Mouse (Mus musculus) heart, embryonic 11.5 days (tissue): ENCODE data around the gene Cyfip2. TPM values are rescaled to one million over a fixed set of nuclear protein-coding genes. Genes with fewer than 3 reads are reported as not detected.

Source experiments
- ATAC-seq: fragments of 200-750 bp; cut with Nextera tagmentation; replicated peaks from 2 replicates; pipeline ENCODE4 v1.8.0; 2017; ENCODE audit warnings: moderate library complexity; ENCODE audit not compliant: insufficient number of reproducible peaks, low FRiP score, low TSS enrichment
- H3K27ac ChIP-seq: fragments of 300-500 bp; sonication (generic); 2 replicates; pipeline ENCODE4 v1.5.1; 2014; ENCODE audit warnings: mild to moderate bottlenecking, low read depth, low read length
- H3K27me3 ChIP-seq: fragments of 300-500 bp; sonication (generic); 2 replicates; pipeline ENCODE4 v1.6.1; 2014; ENCODE audit warnings: mild to moderate bottlenecking, low read length, mixed read lengths; ENCODE audit not compliant: control insufficient read depth, insufficient read depth
- H3K36me3 ChIP-seq: fragments of 300-500 bp; sonication (generic); 2 replicates; pipeline ENCODE4 v1.6.1; 2014; ENCODE audit warnings: mild to moderate bottlenecking, low read length, moderate library complexity, mixed read lengths; ENCODE audit not compliant: control insufficient read depth, insufficient read depth
- H3K4me1 ChIP-seq: fragments of 300-500 bp; sonication (generic); 2 replicates; pipeline ENCODE4 v1.6.1; 2014; ENCODE audit warnings: low read length; ENCODE audit not compliant: control insufficient read depth, insufficient read depth
- H3K4me2 ChIP-seq: fragments of 300-500 bp; sonication (generic); 2 replicates; pipeline ENCODE4 v1.6.1; 2014; ENCODE audit warnings: mild to moderate bottlenecking, moderate library complexity
- H3K4me3 ChIP-seq: fragments of 300-500 bp; sonication (generic); 2 replicates; pipeline ENCODE4 v1.5.1; 2014; ENCODE audit warnings: low read depth, low read length
- H3K9ac ChIP-seq: fragments of 300-500 bp; sonication (generic); 2 replicates; pipeline ENCODE4 v1.6.1; 2014; ENCODE audit warnings: mild to moderate bottlenecking, low read depth, low read length, moderate library complexity
- H3K9me3 ChIP-seq: fragments of 300-500 bp; sonication (generic); replicated peaks from 2 replicates; pipeline ENCODE4 v1.6.1; 2016; ENCODE audit warnings: low read length; ENCODE audit not compliant: control insufficient read depth
- WGBS: fragments of 180-500 bp; shearing (Covaris S2); extraction: QIAGEN DNeasy Blood & Tissue Kit; methylation state at CpG from one replicate; pipeline ENCODE4 v1.1.7; 2014; ENCODE audit not compliant: insufficient replicate concordance; 5-methylcytosine and 5-hydroxymethylcytosine counted together
- polyA plus RNA-seq: library from polyadenylated mRNA; unstranded; fragments of >200 nt; fragmentation: Nextera tagmentation; extraction: Ambion mirVana; gene quantifications from 2 replicates; pipeline ENCODE4 v1.2.1, GENCODE M21; 2014

Cyfip2 gene
- polyA plus RNA-seq, 1 experiment from 2014 or later, result 5.7 TPM

DNA sequence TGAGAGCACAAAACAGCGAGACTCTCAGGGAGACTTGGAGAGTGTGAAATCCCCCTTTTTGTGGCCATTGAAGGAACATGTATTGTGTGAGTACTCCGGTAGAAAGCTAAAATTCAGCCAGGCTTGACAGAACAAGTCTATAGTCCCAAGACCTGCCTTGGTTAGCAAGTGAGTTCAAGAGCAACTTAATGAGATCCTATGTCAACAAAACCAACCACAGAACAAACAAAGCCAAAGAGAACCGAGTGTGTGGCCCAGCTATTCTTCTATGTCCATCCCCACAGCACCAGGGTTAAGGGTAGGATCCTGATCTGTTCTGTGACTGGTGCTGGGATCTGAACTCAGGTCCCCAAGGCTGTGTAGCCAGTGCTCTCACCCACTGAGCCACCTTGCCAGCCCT lies 48.1 kb downstream of the Cyfip2 start:
- no peak for ATAC-seq
- no peaks in the 10 kb centered on the region for H3K36me3 ChIP-seq
- no peak overlapping the region for H3K27ac ChIP-seq
- WGBS, result 83% methylated on average over 3 of the region's 3 CpGs
- H3K4me1 ChIP-seq, result no peaks in the 10 kb centered on the region
- no peaks in the 10 kb centered on the region for H3K27me3 ChIP-seq
- H3K9ac ChIP-seq, result no peak overlapping the region
- no peaks in the 10 kb centered on the region for H3K9me3 ChIP-seq
- no peak overlapping the region for H3K4me2 ChIP-seq
- no peak overlapping the region for H3K4me3 ChIP-seq

GRCm38 (mm10) chr11:46263291-46263690 lies 49.4 kb downstream of the Cyfip2 start:
- 85% methylated on average over 11 of the region's 11 CpGs for WGBS
- no peaks in the 10 kb centered on the region for H3K4me1 ChIP-seq

GRCm38 (mm10) chr11:46262854-46263253 lies 49.8 kb downstream of the Cyfip2 start:
- Histone ChIP-seq H3K4me1 (no peaks in the 10 kb centered on the region), H3K36me3 (no peaks in the 10 kb centered on the region), H3K27ac (no peak overlapping the region), H3K9me3 (no peaks in the 10 kb centered on the region), H3K27me3 (no peaks in the 10 kb centered on the region), H3K4me3 (no peak overlapping the region), H3K9ac (no peak overlapping the region), H3K4me2 (no peak overlapping the region)
- WGBS, result 65% methylated on average over 3 of the region's 3 CpGs
- no peak for ATAC-seq

More at GRCm38 (mm10) chr11:46263291-46263690, 49.4 kb downstream of the Cyfip2 start:
- no peak for ATAC-seq
- H3K36me3 ChIP-seq, result no peaks in the 10 kb centered on the region
- no peaks in the 10 kb centered on the region for H3K9me3 ChIP-seq
- no peak overlapping the region for H3K27ac ChIP-seq
- H3K4me2 ChIP-seq, result no peak overlapping the region
- no peaks in the 10 kb centered on the region for H3K27me3 ChIP-seq
- no peak overlapping the region for H3K9ac ChIP-seq
- no peak overlapping the region for H3K4me3 ChIP-seq

- H3K27me3 ChIP-seq, result no peaks in the 10 kb centered on the region
- H3K9me3 ChIP-seq, result no peaks in the 10 kb centered on the region
- no peaks in the 10 kb centered on the region for H3K36me3 ChIP-seq
- H3K9ac ChIP-seq, result no peak overlapping the region
- WGBS, result 90% methylated on average over 8 of the region's 8 CpGs
- no peak overlapping the region for H3K4me2 ChIP-seq
- ATAC-seq, result no peak
- no peak overlapping the region for H3K27ac ChIP-seq
- H3K4me3 ChIP-seq, result no peak overlapping the region
- H3K4me1 ChIP-seq, result no peaks in the 10 kb centered on the region
These were observed 53.9 kb downstream of the Cyfip2 start for GRCm38 (mm10) chr11:46258749-46259148.

DNA sequence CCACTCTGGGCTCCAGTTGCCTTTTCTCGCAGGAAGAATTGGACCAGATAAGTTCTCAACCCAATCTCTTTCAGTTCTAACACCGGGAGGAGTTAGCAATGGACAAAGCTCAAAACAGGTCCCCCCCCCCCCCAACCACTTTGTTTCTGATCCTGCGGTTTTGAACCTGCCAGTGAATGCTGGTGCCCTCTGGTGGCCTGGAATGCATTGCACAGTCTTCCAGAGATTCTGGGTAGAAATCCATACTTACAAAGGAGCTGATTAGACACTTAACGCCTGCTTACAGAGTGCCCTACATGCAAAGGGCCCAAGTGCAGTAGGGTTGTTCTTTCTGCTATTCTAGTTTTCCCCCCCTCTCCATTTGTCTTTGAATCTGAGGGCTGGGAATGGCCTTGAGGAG lies 54.5 kb downstream of the Cyfip2 start:
- H3K4me3 ChIP-seq, result no peak overlapping the region

GRCm38 (mm10) chr11:46255291-46255690 lies 57.4 kb downstream of the Cyfip2 start:
- no peak overlapping the region for H3K4me3 ChIP-seq
- H3K4me2 ChIP-seq, result no peak overlapping the region
- H3K36me3 ChIP-seq, result no peaks in the 10 kb centered on the region
- H3K9ac ChIP-seq, result no peak overlapping the region
- no peak overlapping the region for H3K27ac ChIP-seq
- H3K27me3 ChIP-seq, result no peaks in the 10 kb centered on the region
- no peaks in the 10 kb centered on the region for H3K9me3 ChIP-seq
- WGBS, result 86% methylated on average over 2 of the region's 2 CpGs
- ATAC-seq, result no peak
- no peaks in the 10 kb centered on the region for H3K4me1 ChIP-seq

More for the DNA sequence above, 54.5 kb downstream of the Cyfip2 start:
- no peaks in the 10 kb centered on the region for H3K9me3 ChIP-seq
- H3K4me1 ChIP-seq, result no peaks in the 10 kb centered on the region
- H3K27ac ChIP-seq, result no peak overlapping the region
- no peak overlapping the region for H3K9ac ChIP-seq
- no peaks in the 10 kb centered on the region for H3K27me3 ChIP-seq
- no peak overlapping the region for H3K4me2 ChIP-seq
- ATAC-seq, result no peak
- no peaks in the 10 kb centered on the region for H3K36me3 ChIP-seq
- 55% methylated on average over 4 of the region's 4 CpGs for WGBS

GRCm38 (mm10) chr11:46251994-46252393 lies 60.7 kb downstream of the Cyfip2 start:
- Histone ChIP-seq H3K4me1 (no peaks in the 10 kb centered on the region), H3K36me3 (no peaks in the 10 kb centered on the region), H3K9me3 (no peaks in the 10 kb centered on the region), H3K27ac (no peak overlapping the region), H3K27me3 (no peaks in the 10 kb centered on the region), H3K4me2 (no peak overlapping the region), H3K4me3 (no peak overlapping the region), H3K9ac (no peak overlapping the region)
- no peak for ATAC-seq
- 30% methylated on average over 7 of the region's 7 CpGs for WGBS

- ATAC-seq, result no peak
- 86% methylated on average over 3 of the region's 3 CpGs for WGBS
These were observed 64.3 kb downstream of the Cyfip2 start for GRCm38 (mm10) chr11:46248352-46248751.

GRCm38 (mm10) chr11:46246393-46246792 lies 66.3 kb downstream of the Cyfip2 start:
- Histone ChIP-seq H3K27ac (no peak overlapping the region), H3K27me3 (no peaks in the 10 kb centered on the region), H3K4me3 (no peak overlapping the region), H3K36me3 (no peaks in the 10 kb centered on the region), H3K4me1 (0 out of 2 replicates have a peak, but pooled peaks cover under 1% of the 10 kb centered on the region), H3K9me3 (no peaks in the 10 kb centered on the region), H3K9ac (no peak overlapping the region), H3K4me2 (no peak overlapping the region)
- 57% methylated on average over 7 of the region's 7 CpGs for WGBS
- no peak for ATAC-seq

More at GRCm38 (mm10) chr11:46248352-46248751, 64.3 kb downstream of the Cyfip2 start:
- Histone ChIP-seq H3K4me2 (no peak overlapping the region), H3K36me3 (no peaks in the 10 kb centered on the region), H3K4me3 (no peak overlapping the region), H3K9me3 (no peaks in the 10 kb centered on the region), H3K9ac (no peak overlapping the region), H3K27me3 (no peaks in the 10 kb centered on the region), H3K4me1 (no peaks in the 10 kb centered on the region), H3K27ac (no peak overlapping the region)
